Mouse (Mus musculus) right cerebral cortex, adult 18-20 months (tissue): Measurements from ENCODE around the gene Lipa.

ENCODE experiments used
- DNase-seq: peaks from one replicate; pipeline ENCODE4 v3.0.0; 2022; ENCODE audit warnings: mixed read lengths

Lipa gene

DNA sequence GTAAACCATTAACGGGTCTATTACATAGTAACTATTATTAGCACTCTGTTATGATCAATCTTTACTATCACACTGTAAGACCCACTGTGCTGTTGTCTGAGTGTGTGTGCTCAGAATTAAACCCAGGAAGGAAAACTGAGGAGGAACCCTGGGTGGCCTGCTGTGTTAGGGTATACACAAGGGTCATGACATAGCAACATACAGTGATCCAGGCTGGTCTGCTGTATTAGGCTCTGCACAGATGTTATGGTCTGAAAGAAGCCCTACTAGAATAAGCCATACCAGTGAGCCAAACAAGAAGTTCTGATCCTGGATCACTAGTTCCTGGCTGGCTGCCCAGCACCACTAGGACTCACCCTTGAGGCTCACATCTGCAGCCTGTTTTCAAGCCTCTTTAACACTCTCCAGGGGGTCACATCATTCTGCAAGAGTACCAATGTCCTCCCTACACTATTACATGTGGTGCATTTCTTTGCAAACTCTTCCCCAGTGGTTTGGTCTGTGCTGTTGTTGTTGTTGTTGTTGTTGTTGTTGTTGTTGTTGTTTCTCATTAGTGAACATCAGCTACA is 65.7 kb downstream of the Lipa start:
- no peak for DNase-seq

DNA sequence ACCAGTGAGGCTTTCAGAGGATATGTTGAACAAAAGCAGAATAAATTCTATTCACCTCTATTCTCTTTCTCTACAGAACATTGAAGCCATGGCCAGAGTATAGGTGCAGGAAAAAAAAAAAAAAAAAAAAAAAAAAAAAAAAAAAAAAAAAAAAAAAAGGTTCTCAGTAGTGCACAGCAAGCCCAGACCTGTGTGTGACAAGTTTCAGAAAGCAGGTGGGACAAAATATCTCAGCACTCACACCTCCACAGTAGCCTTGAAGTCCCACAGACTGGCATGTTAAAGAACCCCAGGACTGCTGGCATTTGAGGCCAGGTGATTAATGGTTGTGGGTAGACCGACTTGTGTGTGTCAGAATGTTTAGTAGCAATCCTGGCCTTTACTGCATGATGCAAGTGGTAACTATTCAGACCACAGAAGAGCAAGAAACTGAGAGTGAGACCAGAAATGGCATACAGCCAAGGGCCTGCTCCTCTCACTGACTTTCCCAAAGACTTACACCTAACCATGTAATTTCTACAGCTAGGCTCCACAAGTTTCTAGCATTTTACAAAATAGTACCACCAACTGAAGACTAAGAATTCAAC is 76.4 kb downstream of the Lipa start:
- DNase-seq = no peak

DNA sequence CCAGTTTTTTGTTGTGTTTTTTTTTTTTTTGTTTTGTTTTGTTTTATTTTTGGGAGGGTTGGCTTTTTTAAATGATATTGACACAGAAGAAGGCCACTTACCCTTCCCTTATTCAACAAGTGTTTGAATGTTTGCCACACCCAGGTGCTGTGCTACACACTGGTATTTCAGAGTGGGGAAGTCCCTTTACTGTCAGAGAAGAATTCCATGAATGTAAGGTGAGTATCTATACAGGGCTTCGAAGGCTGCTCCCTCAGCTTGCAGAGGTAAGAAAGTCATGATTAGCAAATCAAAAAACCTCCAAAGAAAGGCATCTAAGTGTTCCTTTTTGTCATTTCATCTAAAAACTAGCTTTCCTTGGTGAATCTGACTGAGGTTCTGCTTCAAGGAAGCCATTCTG is 78.4 kb downstream of the Lipa start:
- DNase-seq = no peak

DNA sequence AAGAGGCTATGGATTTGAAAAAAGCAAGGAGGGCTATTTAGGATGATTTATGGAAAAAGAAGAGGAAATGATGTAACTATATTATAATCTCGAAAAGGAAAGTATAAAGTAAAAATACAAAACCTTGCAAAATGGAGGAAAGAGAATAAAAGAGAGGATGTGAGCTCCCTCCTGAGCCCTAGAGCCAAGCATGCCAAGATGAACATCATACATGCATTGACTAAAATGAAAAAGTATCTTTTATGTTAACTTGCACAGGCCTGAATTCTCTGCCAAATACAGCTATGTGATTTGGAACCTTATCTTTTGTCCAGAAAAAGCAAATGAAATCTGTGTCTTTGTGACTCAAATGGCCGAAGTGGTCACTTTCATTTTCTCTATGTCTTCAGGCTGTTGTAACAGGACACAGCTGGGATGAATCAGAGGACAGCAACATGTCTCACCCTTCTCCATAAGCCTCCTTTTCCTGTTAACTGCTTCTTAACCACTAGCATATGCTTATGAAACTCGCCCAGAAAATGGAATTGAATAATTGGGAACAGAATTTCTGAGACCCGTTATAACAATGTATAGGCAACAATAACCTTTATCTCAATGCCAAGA is 81.8 kb downstream of the Lipa start:
- no peak for DNase-seq

DNA sequence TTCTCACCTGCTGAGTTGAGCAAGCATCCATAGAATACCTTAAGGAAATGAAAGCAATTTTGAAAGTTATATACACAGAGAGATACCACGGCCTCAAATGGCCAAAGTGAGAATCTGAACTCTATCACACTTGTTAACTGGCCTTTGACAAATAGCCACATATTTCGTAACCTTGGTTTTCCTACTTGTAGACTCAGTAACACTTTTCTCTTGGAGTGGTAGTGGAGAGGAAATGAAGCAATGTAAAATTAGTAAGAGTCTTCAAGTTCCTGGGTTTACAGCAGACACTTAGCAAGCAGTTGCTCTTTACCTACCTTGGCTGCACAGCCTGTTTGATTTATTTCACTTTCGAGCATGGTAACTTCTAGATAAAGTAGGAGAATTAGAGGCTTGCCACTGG is 82.5 kb downstream of the Lipa start:
- no peak for DNase-seq
